Mouse (Mus musculus) left cerebral cortex, postnatal 14 days (tissue): ENCODE measurements around the gene Fdps. TPM values are rescaled to one million over a fixed set of nuclear protein-coding genes. Genes with fewer than 3 reads are reported as not detected.
"Not testable (repeated sequence)": the region's sequence is repeated elsewhere in the genome, so short reads cannot be mapped to it uniquely, and the experiment has no call there.

Source experiments
- DNase-seq, 2 experiments: peaks; one replicate each; pipeline ENCODE4 v3.0.0; 2021 to 2022; ENCODE audit warnings: low spot score in 2 of 2, mixed read lengths in 1 of 2
- intact Hi-C: fragments of 180-260 bp; cut with DNase I; formaldehyde crosslinking; loops from one replicate; pipeline ENCODE4 v1.15.1; 2025
- total RNA-seq, 2 experiments: library from RNA; stranded (reverse); gene quantifications; 2 replicates each; pipeline ENCODE4 v1.2.3; 2021

The Fdps gene
- total RNA-seq, 2 experiments from 2014 or later = 97.9 to 102 TPM

DNA sequence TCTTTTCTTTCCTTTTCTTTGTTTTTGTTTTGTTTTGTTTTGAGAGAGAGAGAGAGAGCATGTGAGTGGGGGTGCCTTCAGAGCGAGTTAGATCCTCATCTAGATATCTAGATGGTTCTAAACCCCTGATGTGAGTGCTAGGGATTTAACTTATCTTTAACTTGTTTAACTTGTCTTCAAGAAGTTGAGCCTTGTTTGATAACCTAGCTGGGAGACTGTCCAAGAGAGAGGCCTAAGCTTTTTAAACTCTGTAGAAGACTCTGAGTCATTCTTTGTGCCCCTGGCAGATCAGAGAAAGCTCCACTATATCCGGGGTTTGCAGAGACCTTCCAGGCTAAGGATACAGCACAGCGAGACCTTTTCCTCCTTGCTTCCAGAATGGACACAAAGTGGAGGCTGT is 5.8 kb upstream of the Fdps start:
- no peak for DNase-seq
- intact Hi-C loops = no loop called here

DNA sequence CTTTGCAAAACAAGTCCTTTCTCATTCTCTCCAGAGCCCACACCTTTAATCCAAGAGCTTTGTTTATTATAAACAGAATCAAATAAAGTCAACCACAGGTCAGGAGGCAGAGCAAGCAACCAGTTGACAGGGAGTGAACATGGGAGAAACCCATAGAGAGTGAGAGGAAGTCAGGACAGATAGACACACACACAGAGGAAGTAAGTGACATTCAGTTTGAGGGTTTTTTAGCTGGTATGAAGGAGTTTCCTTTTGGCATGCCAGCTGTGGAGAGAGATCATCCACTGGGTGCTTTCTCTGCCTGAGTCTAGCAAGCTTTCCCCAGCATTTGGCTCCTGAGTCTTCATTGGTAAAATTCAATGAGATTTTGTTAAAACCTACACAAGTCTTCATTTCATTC is 5.1 kb upstream of the Fdps start:
- intact Hi-C loops = no loop called here
- DNase-seq = no peak

DNA sequence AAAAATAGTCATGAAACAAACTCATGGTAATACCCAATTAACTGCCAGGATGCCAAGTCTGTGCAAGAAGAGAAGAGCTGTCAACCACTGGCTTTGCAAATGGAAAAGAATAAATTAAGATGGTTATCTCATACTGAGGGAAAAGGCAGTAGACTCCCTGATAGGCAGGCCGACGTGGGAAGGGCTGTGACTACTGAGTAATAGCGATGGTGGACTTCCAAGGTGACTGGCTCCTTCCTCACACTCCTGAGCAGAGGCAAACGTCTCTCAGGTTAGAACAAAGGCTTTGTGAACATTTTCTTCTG is 1.5 kb upstream of the Fdps start:
- DNase-seq = no peak
- intact Hi-C loops = no loop called here

DNA sequence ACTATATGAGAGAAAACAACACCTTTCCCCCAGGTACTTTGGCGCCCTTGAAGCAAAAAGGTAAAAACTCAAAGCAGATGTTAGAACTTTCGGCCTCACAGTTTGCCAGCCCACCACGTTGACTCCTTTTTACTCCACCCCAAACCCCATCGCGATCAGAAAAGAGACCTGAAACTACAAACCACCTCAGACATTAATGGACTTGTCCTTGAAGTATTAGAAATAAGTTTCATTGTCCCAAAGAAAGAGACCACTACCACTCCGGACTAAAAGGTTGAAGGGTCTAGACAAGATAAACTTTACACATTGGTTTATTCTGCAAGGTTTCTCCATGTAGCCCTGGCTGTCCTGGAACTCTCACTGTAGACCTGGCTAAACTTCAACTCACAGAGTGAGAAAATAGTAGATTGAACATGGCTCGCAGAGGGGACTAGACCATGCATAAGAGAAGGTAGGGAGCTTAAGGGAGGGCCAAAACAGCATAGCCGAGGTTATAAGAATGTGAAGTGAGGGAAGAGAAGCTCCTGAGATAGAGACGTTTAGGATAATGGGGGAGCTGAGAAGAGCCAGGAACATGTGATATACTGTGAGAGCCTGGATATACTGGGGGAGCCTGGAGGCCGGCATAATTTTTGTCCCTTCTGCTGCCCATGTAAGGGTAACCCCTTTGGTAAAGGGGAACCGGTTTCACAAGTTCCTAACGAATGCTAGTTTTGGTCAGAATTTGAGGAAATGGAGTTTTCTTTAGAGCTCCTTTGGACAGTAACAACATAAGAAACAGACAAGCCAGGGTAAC is 934 bp upstream of the Fdps start:
- intact Hi-C loops = no loop called here
- DNase-seq = no peak

DNA sequence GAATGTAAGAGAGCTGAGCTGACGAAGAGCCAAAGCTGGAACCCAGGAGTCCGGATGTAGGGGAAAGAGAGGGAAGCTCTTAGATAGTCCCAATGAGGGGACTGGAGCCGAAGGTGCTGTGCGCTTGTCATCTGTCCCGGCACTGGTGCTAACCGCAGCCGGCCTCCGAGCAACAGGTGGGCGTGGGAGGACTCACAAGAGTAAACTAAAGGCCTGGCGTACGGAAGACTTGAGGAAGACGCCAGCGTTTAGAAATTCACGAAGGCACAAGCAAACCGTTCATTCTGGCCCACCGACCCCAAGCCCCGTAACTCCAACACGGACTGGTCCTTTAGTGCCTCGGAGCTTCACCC is 324 bp downstream of the Fdps start:
- peak in 1 of 2 experiments; percentile 58 for DNase-seq
- intact Hi-C loops = no loop called here

DNA sequence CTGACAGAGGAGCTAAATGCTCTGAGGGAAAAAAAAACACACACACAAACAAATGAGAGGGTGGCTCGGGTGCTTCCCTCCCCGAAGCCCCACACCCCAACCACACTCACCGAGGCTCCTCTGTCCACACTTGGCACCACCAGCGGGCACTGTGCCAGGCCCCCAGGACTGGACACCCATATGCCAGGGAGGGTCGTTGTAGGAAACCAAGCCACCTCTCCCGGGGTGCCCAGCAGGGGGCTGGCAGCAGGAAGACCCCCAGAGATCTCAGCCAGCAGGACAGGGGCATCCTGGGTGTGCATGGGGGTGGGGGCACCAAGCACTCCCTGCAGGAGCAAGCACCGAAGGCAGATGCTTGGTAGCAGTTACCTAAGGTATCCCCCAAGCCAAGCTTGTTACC is 948 bp downstream of the Fdps start, which contains the start of gene Gm43738:
Gene Gm43738, minus strand, starts transcription at position 289 of the 400 bp plus-strand sequence.
- intact Hi-C loops = no loop called here
- no peak for DNase-seq

DNA sequence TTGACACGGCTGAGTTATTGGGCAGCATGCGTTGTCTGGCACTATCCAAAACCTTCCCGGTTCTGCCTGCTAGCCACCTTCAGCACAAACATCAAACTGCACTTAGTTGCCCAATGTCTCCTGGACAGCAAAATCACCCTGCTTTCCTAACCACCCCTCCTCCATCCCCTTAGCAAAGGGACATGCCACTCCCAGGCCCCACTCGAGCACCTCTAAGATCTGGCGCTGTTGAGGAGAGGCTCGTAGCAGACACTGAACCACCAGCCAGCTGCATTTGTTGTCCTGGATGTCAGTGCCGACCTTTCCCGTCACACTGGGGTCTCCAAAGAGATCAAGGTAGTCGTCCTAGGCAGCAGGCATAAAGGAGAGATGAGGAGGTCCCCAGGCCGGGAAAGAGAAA is 7.7 kb downstream of the Fdps start:
- no peak for DNase-seq
- intact Hi-C loops = loop anchor here (5.0 kb wide), 1 partner anchor 68 kb away; the partner anchor contains the start of genes Clk2 and Hcn3

DNA sequence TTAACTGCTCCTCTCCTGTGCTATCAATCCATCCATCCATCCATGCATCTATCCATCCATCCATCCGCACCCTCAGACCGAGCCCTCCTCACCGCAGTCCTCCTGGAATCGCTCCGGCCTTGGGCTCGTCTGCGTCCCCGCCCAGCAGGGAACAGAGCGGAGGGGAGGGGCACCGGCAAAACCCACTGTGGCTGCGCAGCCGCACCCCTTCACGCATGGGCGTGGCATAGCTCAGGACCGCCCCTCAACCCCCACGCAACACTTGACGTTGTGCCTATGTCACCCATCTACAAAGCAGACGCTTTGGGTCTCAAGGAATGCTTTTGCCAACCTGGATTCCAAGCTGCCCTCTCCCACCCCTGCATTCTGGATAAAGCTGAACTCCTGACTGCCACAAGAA is 8.6 kb downstream of the Fdps start, which contains the start of gene Rusc1:
Gene Rusc1, minus strand, starts transcription at position 137 of the 400 bp plus-strand sequence.
- intact Hi-C loops = loop anchor here (5.0 kb wide), 1 partner anchor 69 kb away; the partner anchor contains the start of genes Clk2 and Hcn3
- DNase-seq = peak; percentile 94

DNA sequence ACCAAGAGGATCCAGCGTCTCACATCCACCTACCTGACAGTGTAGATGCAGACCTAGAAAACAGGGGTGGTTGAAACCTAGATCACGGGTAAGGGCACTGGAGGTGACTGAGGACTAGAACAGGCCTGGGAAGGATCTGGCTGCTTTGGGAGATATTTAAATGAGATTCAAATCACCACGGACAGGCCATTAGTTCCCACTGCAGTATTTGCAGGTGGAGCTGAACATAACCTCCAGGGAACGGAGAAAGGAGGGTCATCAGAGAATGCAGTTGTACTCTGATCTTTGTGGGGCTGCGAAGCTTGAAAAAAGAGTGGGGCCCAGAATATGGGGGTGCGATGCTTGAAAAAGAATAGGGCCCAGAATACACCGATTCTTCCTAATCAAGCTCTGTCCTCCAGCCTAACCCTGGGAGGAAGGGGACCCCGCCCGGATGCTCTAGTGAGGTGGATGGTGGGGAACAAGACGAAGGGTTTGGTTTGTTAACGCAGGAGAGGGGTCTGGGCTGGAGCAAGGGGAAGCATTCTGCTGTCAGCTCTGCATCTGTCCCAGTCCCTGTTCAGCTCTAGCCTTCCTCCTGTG is 9.2 kb downstream of the Fdps start:
- intact Hi-C loops = loop anchor here (5.0 kb wide), 1 partner anchor 70 kb away; the partner anchor contains the start of genes Clk2 and Hcn3
- DNase-seq = no peak

DNA sequence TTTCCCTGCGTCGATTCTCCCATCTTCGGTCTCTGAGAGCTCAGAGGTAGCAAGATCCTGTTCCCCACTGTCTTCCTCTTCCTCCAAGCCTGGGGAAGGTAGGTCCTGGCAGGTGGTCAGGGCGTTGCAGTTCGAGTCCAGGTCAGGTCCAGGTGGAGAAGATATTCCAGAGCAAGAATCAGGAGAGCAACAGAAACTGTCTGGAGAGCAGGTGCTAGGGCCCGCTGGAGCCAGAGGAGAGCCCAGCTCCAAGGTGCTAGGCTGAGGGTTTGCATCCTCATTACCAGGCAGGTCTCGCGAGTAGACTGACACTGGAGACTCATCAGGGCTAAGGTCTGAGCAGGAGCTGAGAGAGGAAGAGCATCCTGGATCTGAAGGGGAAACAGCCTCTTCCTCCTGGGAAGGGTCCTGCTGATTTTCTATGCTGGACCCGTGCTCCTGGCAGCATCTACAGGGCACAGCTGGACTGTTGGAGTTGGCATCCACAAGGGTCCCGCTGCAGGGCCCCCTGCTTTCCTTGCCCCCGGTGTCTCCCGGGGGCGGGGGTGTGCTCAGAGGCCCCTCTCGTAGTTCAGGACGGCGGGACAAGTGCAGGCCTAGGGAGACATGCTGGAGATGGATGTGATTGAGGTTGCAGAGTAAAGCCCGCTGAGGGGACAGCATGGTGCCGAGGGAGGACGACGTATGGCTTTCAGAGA is 9.8 kb downstream of the Fdps start:
- intact Hi-C loops = loop anchor here (5.0 kb wide), 1 partner anchor 70 kb away; the partner anchor contains the start of genes Clk2 and Hcn3
- no peak for DNase-seq

DNA sequence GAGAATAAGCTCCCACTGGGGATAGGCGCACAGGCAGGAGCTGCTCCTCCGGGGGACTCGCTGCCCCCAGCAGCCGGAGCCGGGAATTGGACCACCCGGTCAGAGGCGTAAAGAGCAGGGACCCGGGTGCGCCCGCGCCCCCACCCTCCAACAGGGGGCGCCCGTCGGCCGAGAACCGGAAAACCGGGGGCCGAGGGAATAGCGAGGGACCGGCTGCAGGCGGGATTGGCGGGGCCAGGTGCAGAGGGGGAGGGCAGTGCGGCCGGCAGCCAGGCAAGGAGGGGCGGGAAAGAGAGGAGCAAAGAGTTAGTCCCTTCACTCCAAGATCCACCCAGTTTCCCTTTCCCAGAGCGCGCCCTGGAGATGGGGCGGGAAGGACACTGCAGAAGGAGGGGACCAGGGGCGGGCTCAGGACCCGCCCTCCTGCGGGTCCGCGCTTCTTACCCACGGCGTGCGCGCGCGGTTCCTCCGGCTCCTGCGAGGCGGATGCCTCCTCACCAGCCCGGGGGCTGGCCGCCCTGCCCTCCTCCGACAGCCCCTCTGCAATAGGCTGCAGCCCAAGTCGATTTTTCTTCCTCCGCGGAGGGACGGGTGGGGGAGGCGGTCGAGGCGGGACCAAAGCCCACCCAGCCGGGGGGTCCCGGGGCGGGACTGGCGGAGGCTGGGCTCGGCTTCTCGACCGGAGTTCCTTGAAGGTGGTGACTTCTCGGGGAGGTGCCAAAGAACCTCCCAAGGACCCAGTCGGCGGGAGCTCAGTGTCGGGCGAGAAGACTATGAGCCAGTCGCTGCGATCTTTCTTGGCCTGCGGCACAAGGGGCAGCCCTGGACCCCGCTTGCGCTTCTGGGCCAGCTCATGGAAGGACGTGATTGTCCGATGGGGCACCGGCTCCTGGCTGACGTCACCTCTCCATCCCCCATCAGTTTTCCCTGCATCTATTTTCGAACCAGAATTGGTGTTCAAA is 10.8 kb downstream of the Fdps start:
- intact Hi-C loops = loop anchor here (5.0 kb wide), 1 partner anchor 71 kb away; the partner anchor contains the start of genes Clk2 and Hcn3
- DNase-seq = peak; percentile 75 to 81

DNA sequence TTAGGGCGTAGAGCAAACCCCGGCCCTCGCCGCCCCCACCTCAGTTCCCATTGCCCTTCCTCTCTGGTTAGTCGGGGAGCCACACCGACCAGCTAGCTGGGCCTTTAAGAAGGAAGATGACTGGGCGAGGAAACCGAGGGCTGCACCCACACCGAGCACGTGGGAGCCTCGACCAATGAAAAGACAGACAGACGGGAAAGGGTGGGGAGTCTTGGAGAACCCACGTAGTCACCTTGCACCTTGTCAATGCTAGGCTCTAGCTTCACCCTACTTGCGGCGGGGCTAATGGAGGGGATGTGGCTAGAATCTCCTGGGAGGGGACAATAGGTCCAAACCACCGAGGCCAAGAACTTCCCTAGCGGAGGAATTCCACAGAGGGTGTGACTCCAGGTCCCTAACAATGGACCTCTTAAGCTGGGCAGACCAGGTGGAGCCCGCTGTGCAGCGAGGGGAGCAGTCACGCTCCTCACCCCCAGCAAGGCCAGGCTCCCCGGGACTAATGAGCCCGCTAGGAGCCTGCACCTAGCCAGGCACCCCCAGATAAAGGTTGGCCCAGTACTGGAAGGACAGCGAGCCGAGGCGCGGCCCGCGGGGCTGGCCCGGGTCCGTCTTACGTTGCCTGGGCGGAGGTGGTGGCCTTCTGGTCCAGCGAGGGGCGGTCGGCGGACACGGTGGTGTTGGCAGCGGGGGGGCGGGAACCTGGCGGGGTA is 11.7 kb downstream of the Fdps start:
- DNase-seq = peak; percentile 87 to 88
- intact Hi-C loops = loop anchor here (5.0 kb wide), 1 partner anchor 72 kb away; the partner anchor contains the start of genes Clk2 and Hcn3

DNA sequence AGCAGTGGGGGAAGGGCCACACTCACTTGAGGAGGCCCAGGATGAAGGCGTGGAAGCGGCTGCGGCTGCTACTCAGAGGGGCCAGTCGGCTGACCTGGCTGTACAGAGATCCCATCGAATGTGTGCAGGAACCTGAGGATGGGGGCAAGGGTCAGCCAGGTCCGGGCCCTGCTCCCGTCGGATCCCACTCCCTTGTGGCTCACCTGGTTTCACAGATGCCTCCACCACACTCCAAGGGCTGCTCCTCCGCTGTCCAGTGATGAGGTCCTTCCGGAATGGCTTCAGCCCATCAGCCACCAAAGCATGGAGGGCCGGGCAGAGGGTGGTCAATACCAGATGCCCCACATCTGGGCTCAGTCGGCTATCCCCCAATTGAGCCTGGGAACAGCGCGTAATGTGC is 12.8 kb downstream of the Fdps start:
- no peak for DNase-seq
- intact Hi-C loops = no loop called here

DNA sequence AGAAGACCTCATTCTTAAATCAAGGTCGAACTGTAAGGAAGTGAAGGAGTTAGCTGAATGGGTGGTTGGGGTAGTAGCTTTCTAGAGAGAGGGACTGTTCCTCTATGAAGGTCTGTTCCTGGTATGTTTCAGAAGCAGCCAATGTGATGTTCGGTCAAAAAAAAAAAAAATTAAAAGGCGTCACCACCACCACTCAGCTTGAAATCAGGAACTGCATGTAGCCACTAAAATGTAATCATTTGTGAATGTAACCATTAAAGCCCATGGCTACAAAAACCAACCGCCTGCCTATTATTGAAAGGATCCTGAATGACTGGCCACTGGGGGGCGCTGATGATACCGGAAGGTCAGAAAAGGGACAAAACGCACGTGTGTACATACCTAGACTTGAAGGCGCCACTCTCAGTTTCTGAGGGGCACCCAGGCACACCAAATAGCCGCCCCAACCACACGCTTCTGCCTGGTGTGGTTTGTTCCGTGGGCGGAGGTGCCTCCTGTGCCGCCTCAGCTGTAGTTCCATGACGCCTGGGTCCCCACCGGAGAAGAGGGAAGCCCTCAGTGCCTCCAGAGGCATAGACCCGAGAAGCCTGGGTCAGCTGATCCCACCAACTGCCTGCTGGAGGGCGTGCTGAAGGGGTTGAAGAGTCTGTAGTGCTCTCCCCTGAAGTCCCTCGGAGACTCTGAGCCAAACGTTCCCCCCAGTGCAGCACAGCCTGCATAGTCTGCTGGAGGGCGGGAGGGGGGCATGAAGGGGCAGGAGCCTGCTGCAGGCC is 14.2 kb downstream of the Fdps start:
- intact Hi-C loops = no loop called here
- DNase-seq = peak; percentile 82 to 84

DNA sequence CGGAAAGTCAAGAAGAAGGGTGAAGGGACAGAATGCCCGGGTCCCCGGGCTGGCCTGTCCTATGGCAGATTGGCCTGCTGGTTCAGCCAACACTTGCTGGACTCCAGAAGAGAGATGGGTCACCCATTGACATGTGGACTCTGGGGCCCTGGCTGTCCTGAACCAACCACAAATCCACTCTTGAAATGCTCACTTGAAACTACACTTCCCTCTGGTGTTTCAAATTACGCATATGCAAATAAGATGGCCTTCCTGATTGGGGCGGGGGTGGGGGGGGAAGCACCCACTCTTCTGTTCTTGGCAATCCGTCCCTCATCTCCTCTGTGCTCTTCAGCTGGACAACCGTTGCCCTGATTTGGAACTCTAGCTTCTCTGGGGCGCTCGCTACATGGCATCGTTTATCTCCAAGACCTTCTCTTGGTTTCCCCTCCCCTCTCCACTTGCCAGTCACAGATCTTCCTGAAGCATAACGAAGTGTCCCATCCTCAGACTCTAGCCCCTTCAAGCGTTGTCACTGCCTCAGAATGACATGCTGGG is 17.0 kb downstream of the Fdps start:
- intact Hi-C loops = no loop called here
- no peak for DNase-seq

DNA sequence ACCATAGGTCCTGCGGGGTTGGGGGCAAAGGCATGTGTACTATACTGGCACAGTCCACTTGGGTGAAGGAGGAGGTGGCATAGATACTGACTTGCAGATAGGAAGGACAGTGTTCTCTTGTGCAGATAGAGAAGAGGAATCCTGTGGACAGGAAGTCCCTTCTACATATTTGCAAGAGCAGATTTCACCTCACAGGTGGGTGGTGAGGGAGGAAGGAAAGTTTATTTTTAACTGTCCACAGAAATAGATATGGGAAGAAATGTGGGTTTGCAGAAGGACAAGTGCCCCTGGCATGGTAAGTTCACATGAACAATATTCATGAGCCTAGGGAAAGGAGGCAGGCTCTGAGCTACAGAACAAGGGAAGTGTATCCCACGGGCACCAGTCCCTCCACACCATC is 17.6 kb downstream of the Fdps start:
- intact Hi-C loops = no loop called here
- DNase-seq = no peak

DNA sequence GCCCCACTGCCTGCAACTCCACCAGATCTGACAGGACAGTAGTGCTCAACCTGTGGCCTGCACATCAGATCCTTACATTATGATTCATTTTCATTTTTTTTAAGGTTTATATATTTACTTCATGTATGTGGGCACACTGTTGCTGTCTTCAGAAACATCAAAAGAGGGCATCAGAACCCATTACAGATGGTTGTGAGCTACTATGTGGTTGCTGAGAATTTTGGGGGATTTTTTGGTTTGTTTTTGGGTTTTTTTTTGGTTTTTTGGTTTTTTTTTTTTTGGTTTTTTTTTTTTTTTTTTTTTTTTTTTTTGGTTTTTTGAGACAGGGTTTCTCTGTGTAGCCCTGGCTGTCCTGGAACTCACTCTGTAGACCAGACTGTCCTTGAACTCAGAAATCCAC is 19.5 kb downstream of the Fdps start:
- intact Hi-C loops, DNase-seq: not testable (repeated sequence)

DNA sequence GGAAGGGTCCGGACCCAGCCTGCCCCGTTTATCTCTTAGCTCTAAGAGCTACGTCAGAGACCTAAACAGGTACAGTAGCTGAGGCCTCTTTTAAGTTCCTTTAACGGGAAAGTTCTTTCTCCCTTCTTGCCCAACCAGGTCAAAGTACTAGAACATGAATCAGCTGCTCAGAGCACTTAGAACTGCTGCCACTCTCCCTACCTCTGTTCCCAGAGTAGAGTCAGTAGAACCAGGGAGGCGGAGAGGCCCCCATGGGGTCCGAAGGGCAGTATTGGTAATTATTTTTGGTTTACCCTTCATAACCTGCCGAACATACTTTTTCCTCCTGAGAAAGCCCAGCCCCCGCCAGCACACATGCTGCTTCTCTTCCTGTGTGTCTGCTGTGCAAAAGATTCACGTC is 24.4 kb downstream of the Fdps start:
- intact Hi-C loops = no loop called here
- DNase-seq = no peak
